Mouse (Mus musculus) CH12F3 (cell line): ENCODE results near the gene Upf3a.
"Not testable (repeated sequence)": the region's sequence is repeated elsewhere in the genome, so short reads cannot be mapped to it uniquely, and the experiment has no call there.

Source experiments
- in situ Hi-C: fragments of 300-500 bp; cut with MboI; formaldehyde crosslinking; loops from 2 replicates; pipeline ENCODE4 v1.14.3; 2020; ENCODE audit warnings: low sequenced_read_pairs

The Upf3a gene

GRCm38 (mm10) chr8:13843286-13843685, 57.9 kb downstream of the Upf3a start:
- in situ Hi-C loops: not testable (repeated sequence)
